Mouse (Mus musculus) spleen, adult 2 months (tissue): Measurements from ENCODE around the gene Elf2.
A peak's percentile ranks its signal among the peaks of the same experiment; 100 is the strongest.

Experiments
- CTCF ChIP-seq: fragments of 200-500 bp; IDR thresholded peaks from 2 replicates; pipeline ENCODE4 v1.5.1; 2011; ENCODE audit warnings: mild to moderate bottlenecking, inconsistent platforms; ENCODE audit not compliant: insufficient read depth, insufficient read length, insufficient replicate concordance; ENCODE audit errors: extremely low read depth
- POLR2A ChIP-seq: fragments of 200-500 bp; IDR thresholded peaks from 2 replicates; pipeline ENCODE4 v1.6.1; 2011; ENCODE audit warnings: low read depth, low read length, inconsistent platforms

GRCm38 (mm10) chr3:51375307-51376265 is 35.1 kb upstream of the Elf2 start:
- TF ChIP-seq POLR2A (no peak), CTCF (peak; percentile 27; the same call in 1 of the 2 replicates)
